Mouse (Mus musculus) kidney, postnatal 4 days (tissue): ENCODE measurements around the gene Pgd.
"Not testable (repeated sequence)": the region's sequence is repeated elsewhere in the genome, so short reads cannot be mapped to it uniquely, and the experiment has no call there.

Source experiments
- DNase-seq, 2 experiments: peaks; one replicate each; pipeline ENCODE4 v3.0.0; 2021; ENCODE audit warnings: mixed read lengths in 2 of 2

Pgd gene

GRCm38 (mm10) chr4:149166215-149166946 lies at the start of gene Pgd:
Gene Pgd, minus strand, starts transcription at chr4:149166771.
- DNase-seq = peak; percentile 98 to 99

GRCm38 (mm10) chr4:149215982-149216381 lies 49.4 kb upstream of the Pgd start:
- DNase-seq = no peak

GRCm38 (mm10) chr4:149215397-149215796 lies 48.8 kb upstream of the Pgd start:
- no peak for DNase-seq

GRCm38 (mm10) chr4:149214468-149214867 lies 47.9 kb upstream of the Pgd start:
- DNase-seq = not testable (repeated sequence)

GRCm38 (mm10) chr4:149213466-149213865 lies 46.9 kb upstream of the Pgd start:
- DNase-seq = no peak

GRCm38 (mm10) chr4:149211441-149211840 lies 44.9 kb upstream of the Pgd start:
- peak; percentile 33 to 36 for DNase-seq

- DNase-seq = no peak
These were observed 35.9 kb upstream of the Pgd start for GRCm38 (mm10) chr4:149202467-149202866.

GRCm38 (mm10) chr4:149201110-149201509 lies 34.5 kb upstream of the Pgd start:
- DNase-seq = no peak

- no peak for DNase-seq
These were observed 30.6 kb upstream of the Pgd start for GRCm38 (mm10) chr4:149197180-149197579.

- DNase-seq = no peak
These were observed 24.5 kb upstream of the Pgd start for GRCm38 (mm10) chr4:149191103-149191502.

GRCm38 (mm10) chr4:149188563-149188962 lies 22.0 kb upstream of the Pgd start:
- DNase-seq = no peak

- no peak for DNase-seq
These were observed 16.2 kb upstream of the Pgd start for GRCm38 (mm10) chr4:149182755-149183154.

GRCm38 (mm10) chr4:149182192-149182591 lies 15.6 kb upstream of the Pgd start:
- no peak for DNase-seq

GRCm38 (mm10) chr4:149179573-149179972 lies 13.0 kb upstream of the Pgd start:
- DNase-seq = no peak

GRCm38 (mm10) chr4:149179160-149179559 lies 12.6 kb upstream of the Pgd start:
- DNase-seq = no peak

- DNase-seq = no peak
These were observed 11.8 kb upstream of the Pgd start for GRCm38 (mm10) chr4:149178328-149178727.

- DNase-seq = no peak
These were observed 10.5 kb upstream of the Pgd start for GRCm38 (mm10) chr4:149177046-149177445.

- DNase-seq = peak in 1 of 2 experiments; percentile 45
These were observed 10.1 kb upstream of the Pgd start for GRCm38 (mm10) chr4:149176645-149177044.

- DNase-seq = no peak
These were observed 7.1 kb upstream of the Pgd start for GRCm38 (mm10) chr4:149173661-149174060.

- peak; percentile 25 to 47 for DNase-seq
These were observed 6.1 kb upstream of the Pgd start for GRCm38 (mm10) chr4:149172666-149173065.

GRCm38 (mm10) chr4:149172083-149172482 lies 5.5 kb upstream of the Pgd start:
- peak in 1 of 2 experiments; percentile 47 for DNase-seq

- DNase-seq = peak in 1 of 2 experiments; percentile 29
These were observed 5.0 kb upstream of the Pgd start for GRCm38 (mm10) chr4:149171581-149171981.

- peak in 1 of 2 experiments; percentile 40 for DNase-seq
These were observed 3.9 kb upstream of the Pgd start for GRCm38 (mm10) chr4:149170394-149170931.

GRCm38 (mm10) chr4:149169926-149170325 lies 3.4 kb upstream of the Pgd start:
- DNase-seq = not testable (repeated sequence)

- no peak for DNase-seq
These were observed 1.4 kb upstream of the Pgd start for GRCm38 (mm10) chr4:149168016-149168415.
